In the genomic region with DNA sequence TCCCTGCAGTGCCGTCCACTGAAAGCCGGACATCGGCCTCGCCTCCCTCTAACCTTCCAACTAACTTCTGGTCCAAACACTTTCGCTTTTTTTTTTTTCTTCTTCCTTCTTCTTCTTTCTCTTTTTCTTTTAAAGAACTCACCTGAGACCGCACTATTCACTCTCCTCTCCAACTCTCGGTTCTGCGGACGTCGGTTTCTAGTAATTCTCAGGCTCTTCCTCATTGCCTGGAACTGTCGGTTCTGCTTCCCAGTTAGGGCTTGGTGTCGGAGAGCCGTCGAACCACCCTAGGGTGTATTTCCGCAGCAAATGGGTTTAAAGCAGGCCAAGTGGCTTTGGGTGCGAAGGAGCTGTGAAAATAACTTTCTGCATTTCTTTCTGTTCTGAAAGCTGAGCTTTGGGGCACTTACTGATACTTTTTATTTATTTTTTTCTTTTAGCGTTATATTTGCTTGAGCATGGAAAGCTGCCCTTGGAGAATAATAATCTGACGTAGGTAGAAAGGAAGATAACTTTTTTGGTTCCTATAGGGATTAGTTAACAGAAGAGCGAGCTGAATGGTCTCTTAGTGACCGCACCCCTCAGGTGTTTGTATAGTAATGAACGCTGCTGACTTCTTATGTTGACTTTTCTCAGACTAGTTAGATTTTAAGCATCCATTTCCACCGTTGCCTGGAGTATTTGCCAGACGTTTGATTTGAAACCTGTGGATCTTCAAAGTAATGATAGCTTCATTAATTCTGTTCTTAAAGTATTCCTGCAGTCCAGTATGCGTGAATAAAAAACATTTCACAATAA, we compare ENCODE assay signal across 8 mouse cellular contexts. TPM values are rescaled to one million over a fixed set of nuclear protein-coding genes. Genes with fewer than 3 reads are reported as not detected.
A peak's percentile ranks its signal among the peaks of the same experiment; 100 is the strongest.
DNase-seq lines count a peak whose midpoint lies in the region; ATAC-seq and TF ChIP-seq lines count a peak whose summit lies in the region.

No protein-coding gene starts in this region.

- peak overlapping the region; percentile 95 for H3K4me3 ChIP-seq in heart, embryonic 13.5 days
- peak overlapping the region; percentile 97 for H3K4me3 ChIP-seq in bone marrow macrophage, adult 2 months (ENCODE audit: insufficient read depth, low read length)
- H3K4me3 ChIP-seq in hindbrain, embryonic 12.5 days = peak overlapping the region; percentile 98
- H3K4me3 ChIP-seq in macrophage (ENCODE audit: inconsistent target) = peak overlapping the region; percentile 97

- H3K4me2 ChIP-seq in heart, embryonic 13.5 days = peak overlapping the region; percentile 89
- peak overlapping the region; percentile 97 for H3K4me2 ChIP-seq in hindbrain, embryonic 12.5 days (replicated peaks)

- H3K36me3 ChIP-seq in heart, embryonic 13.5 days = no peaks in the 10 kb centered on the region
- H3K36me3 ChIP-seq in hindbrain, embryonic 12.5 days = no peaks in the 10 kb centered on the region
- H3K36me3 ChIP-seq in macrophage (ENCODE audit: inconsistent target) = no peaks in the 10 kb centered on the region

- peak overlapping the region; percentile 95 for H3K9ac ChIP-seq in heart, embryonic 13.5 days
- peak overlapping the region; percentile 96 for H3K9ac ChIP-seq in hindbrain, embryonic 12.5 days

- peaks cover 32% of the 10 kb centered on the region for H3K4me1 ChIP-seq in heart, embryonic 13.5 days
- H3K4me1 ChIP-seq in bone marrow macrophage, adult 2 months (ENCODE audit: control insufficient read depth, insufficient read depth, low read length) = peaks cover 19% of the 10 kb centered on the region
- peaks cover 14% of the 10 kb centered on the region for H3K4me1 ChIP-seq in hindbrain, embryonic 12.5 days

- WGBS in heart, embryonic 13.5 days = 16% methylated on average over 24 of the region's 24 CpGs
- WGBS in hindbrain, embryonic 12.5 days = 25% methylated on average over 24 of the region's 24 CpGs
- WGBS in macrophage (ENCODE audit: missing documents) = 22% methylated on average over 20 of the region's 24 CpGs

- peaks cover 22% of the 10 kb centered on the region for H3K27me3 ChIP-seq in heart, embryonic 13.5 days (replicated peaks)
- H3K27me3 ChIP-seq in hindbrain, embryonic 12.5 days = peaks cover 12% of the 10 kb centered on the region; the same call in 1 of the 2 replicates

- peak overlapping the region; percentile 97 for H3K27ac ChIP-seq in heart, embryonic 13.5 days (replicated peaks)
- H3K27ac ChIP-seq in bone marrow macrophage, adult 2 months (ENCODE audit: insufficient read depth, low read depth, low read length) = peak overlapping the region; percentile 89
- peak overlapping the region; percentile 99 for H3K27ac ChIP-seq in hindbrain, embryonic 12.5 days
- peak overlapping the region; percentile 75 for H3K27ac ChIP-seq in macrophage

- H3K9me3 ChIP-seq in heart, embryonic 13.5 days = no peaks in the 10 kb centered on the region
- no peaks in the 10 kb centered on the region for H3K9me3 ChIP-seq in hindbrain, embryonic 12.5 days (replicated peaks)

- no peak for ATAC-seq in heart, embryonic 13.5 days (ENCODE audit: extremely low read depth, insufficient number of reproducible peaks, low FRiP score, low TSS enrichment)
- no peak for ATAC-seq in hindbrain, embryonic 12.5 days (ENCODE audit: low FRiP score)

- TF ChIP-seq POLR2A in bone marrow macrophage, adult 2 months (IDR thresholded peaks at IDR 0.05; ENCODE audit: borderline replicate concordance, low read depth, low read length) = no peak

- no peak for DNase-seq in heart, adult 9 months (ENCODE audit: low spot score in 2 of 2)
- no peak for DNase-seq in adrenal gland, postnatal 10 days
- no peak for DNase-seq in gastrocnemius, adult 18-20 months (ENCODE audit: low spot score)
- no peak for DNase-seq in left cerebral cortex, adult 9 months (ENCODE audit: low spot score in 2 of 2)

- no peak for TF ChIP-seq CTCF in bone marrow macrophage, adult 2 months (IDR thresholded peaks at IDR 0.05; ENCODE audit: low read depth, low read length)

- H3K79me2 ChIP-seq in macrophage (ENCODE audit: inconsistent target) = peaks cover 59% of the 10 kb centered on the region

RNA-seq across cellular contexts. Expression of gene Ap1g1, which starts 1.3 kb away (rescaled TPM):
- 26.5 and 26.6 TPM in 2 replicates for polyA plus RNA-seq in heart, embryonic 13.5 days (2015; fragmentation: Nextera tagmentation; extraction: Ambion mirVana)
- 80.9 and 91.2 TPM in 2 replicates for polyA plus RNA-seq in bone marrow macrophage, adult 2 months (2012; ENCODE audit: insufficient read depth, insufficient read length, missing spikeins)
- 61.5 and 70.5 TPM in 2 replicates for polyA plus RNA-seq in hindbrain, embryonic 12.5 days (2016; fragmentation: Nextera tagmentation; extraction: Ambion mirVana)
- 100 to 1,000 TPM; 113 to 268 (median 199) TPM for total RNA-seq in macrophage (2018; cell fraction: chromatin; rRNA removed)
- 100 to 1,000 TPM in 5 of 26 experiments, 10 to 100 TPM in 21; 65.8 to 114 (median 89.7) TPM for total RNA-seq in macrophage (2018; cell fraction: cytosol; rRNA removed)
- total RNA-seq in macrophage (2018; cell fraction: nucleus; rRNA removed) = 100 to 1,000 TPM in 22 of 26 experiments, 10 to 100 TPM in 4; 80.4 to 184 (median 129) TPM
- 80.1 to 112 TPM (median 80.8 TPM) in 3 replicates for polyA plus RNA-seq in macrophage (2018)
- total RNA-seq in adrenal gland, postnatal 10 days (2021) = 10 to 100 TPM; 72.7 to 76.1 TPM
- 10 to 100 TPM; 28.2 to 37.0 TPM for total RNA-seq in gastrocnemius, adult 18-20 months (2021)

RNA-seq across cellular contexts. Expression of gene Atxn1l, which starts 42.1 kb away (rescaled TPM):
- 4.3 and 4.4 TPM in 2 replicates for polyA plus RNA-seq in heart, embryonic 13.5 days (2015; fragmentation: Nextera tagmentation; extraction: Ambion mirVana)
- polyA plus RNA-seq in bone marrow macrophage, adult 2 months (2012; ENCODE audit: insufficient read depth, insufficient read length, missing spikeins) = 21.0 and 21.2 TPM in 2 replicates
- polyA plus RNA-seq in hindbrain, embryonic 12.5 days (2016; fragmentation: Nextera tagmentation; extraction: Ambion mirVana) = 8.1 and 8.4 TPM in 2 replicates
- total RNA-seq in macrophage (2018; cell fraction: chromatin; rRNA removed) = 10 to 100 TPM; 21.0 to 37.6 (median 30.0) TPM
- 10 to 100 TPM; 13.8 to 31.9 (median 22.2) TPM for total RNA-seq in macrophage (2018; cell fraction: cytosol; rRNA removed)
- 10 to 100 TPM; 22.5 to 41.8 (median 30.4) TPM for total RNA-seq in macrophage (2018; cell fraction: nucleus; rRNA removed)
- 15.8 to 17.7 TPM (median 17.0 TPM) in 3 replicates for polyA plus RNA-seq in macrophage (2018)
- 10 to 100 TPM; 43.1 to 44.7 TPM for total RNA-seq in adrenal gland, postnatal 10 days (2021)
- total RNA-seq in gastrocnemius, adult 18-20 months (2021) = 10 to 100 TPM; 21.8 to 23.4 TPM
